8 mouse cellular contexts compared by ENCODE assay signal in genomic region chr13:118227354-118227753, GRCm38 (mm10).
A peak's percentile ranks its signal among the peaks of the same experiment; 100 is the strongest.
DNase-seq lines count a peak whose midpoint lies in the region.

No protein-coding gene starts in this region.

- peak; percentile 1 for DNase-seq in heart, adult 8-10 months (ENCODE audit: low spot score)
- no peak for DNase-seq in heart, adult 11 months
- peak; percentile 15 for DNase-seq in ovary, postnatal 14 days (ENCODE audit: low spot score)
- no peak for DNase-seq in ovary, postnatal 10 days (ENCODE audit: low spot score)
- peak; percentile 51 for DNase-seq in brain, adult 2 months (ENCODE audit: low read depth, low spot score)
- peak; percentile 26 to 33 for DNase-seq in kidney, postnatal 4 days
- peak; percentile 39 for DNase-seq in right cerebral cortex, postnatal 4 days
- no peak for DNase-seq in heart, postnatal 25 days (ENCODE audit: low spot score)

- intact Hi-C loops in heart, postnatal 25 days (cut with DNase I) = loop anchor here (2.0 to 5.0 kb wide), 2 partner anchors 625 to 675 kb away; partner anchors contain the start of gene Hcn1

Comparison
In these comparisons a context has a peak if more than half of its experiments do, and no peak if none do; other contexts are left out.
1. DNase-seq: peak in heart, adult 8-10 months (single experiment), ovary, postnatal 14 days (single experiment), brain, adult 2 months (single experiment), kidney, postnatal 4 days (2 of 2) and right cerebral cortex, postnatal 4 days (single experiment); none in heart, adult 11 months (single experiment), ovary, postnatal 10 days (single experiment) and heart, postnatal 25 days (single experiment).